Mouse (Mus musculus) midbrain, embryonic 13.5 days (tissue): Measurements from ENCODE around the gene Scgb2a2. TPM values are rescaled to one million over a fixed set of nuclear protein-coding genes. Genes with fewer than 3 reads are reported as not detected.
"Not testable (repeated sequence)": the region's sequence is repeated elsewhere in the genome, so short reads cannot be mapped to it uniquely, and the experiment has no call there.

Experiments
- ATAC-seq: fragments of 200-750 bp; cut with Nextera tagmentation; 2 replicates; pipeline ENCODE4 v1.8.0; 2017; ENCODE audit warnings: mild to moderate bottlenecking, moderate TSS enrichment, moderate library complexity
- H3K27ac ChIP-seq: fragments of 300-500 bp; sonication (generic); 2 replicates; pipeline ENCODE4 v1.5.1; 2015; ENCODE audit warnings: inconsistent platforms, mild to moderate bottlenecking, moderate library complexity
- H3K27me3 ChIP-seq: fragments of 300-500 bp; sonication (generic); 2 replicates; pipeline ENCODE4 v1.6.1; 2015; ENCODE audit warnings: mild to moderate bottlenecking, inconsistent platforms
- H3K36me3 ChIP-seq: fragments of 300-500 bp; sonication (generic); 2 replicates; pipeline ENCODE4 v1.6.1; 2015; ENCODE audit warnings: mild to moderate bottlenecking, inconsistent platforms
- H3K4me1 ChIP-seq: fragments of 300-500 bp; sonication (generic); replicated peaks from 2 replicates; pipeline ENCODE4 v1.6.1; 2015; ENCODE audit warnings: inconsistent platforms
- H3K4me2 ChIP-seq: fragments of 300-500 bp; sonication (generic); replicated peaks from 2 replicates; pipeline ENCODE4 v1.6.1; 2015; ENCODE audit warnings: moderate library complexity, mild to moderate bottlenecking, inconsistent platforms
- H3K4me3 ChIP-seq: fragments of 300-500 bp; sonication (generic); replicated peaks from 2 replicates; pipeline ENCODE4 v1.5.1; 2015; ENCODE audit warnings: mild to moderate bottlenecking, inconsistent platforms
- H3K9ac ChIP-seq: fragments of 300-500 bp; sonication (generic); replicated peaks from 2 replicates; pipeline ENCODE4 v1.6.1; 2015; ENCODE audit warnings: mild to moderate bottlenecking, inconsistent platforms
- H3K9me3 ChIP-seq: fragments of 300-500 bp; sonication (generic); 2 replicates; pipeline ENCODE4 v1.6.1; 2016; ENCODE audit warnings: mild to moderate bottlenecking, inconsistent platforms
- WGBS: fragments of 180-500 bp; shearing (Covaris S2); methylation state at CpG from one replicate; pipeline ENCODE4 v1.1.7; 2015; 5-methylcytosine and 5-hydroxymethylcytosine counted together
- microRNA-seq: library from miRNA; unstranded; fragments of <30 nt; microRNA quantifications from one replicate; pipeline ENCODE4, GENCODE M21; 2016
- polyA plus RNA-seq: library from polyadenylated mRNA; unstranded; fragments of >200 nt; fragmentation: Nextera tagmentation; extraction: Ambion mirVana; gene quantifications from 2 replicates; pipeline ENCODE4 v1.2.1, GENCODE M21; 2015

Gene Scgb2a2
- polyA plus RNA-seq, 1 experiment from 2014 or later: not detected

- under 1% methylated on average over 58 of the region's 58 CpGs for whole genome bisulfite sequencing
- H3K27ac ChIP-seq: peak within 1 kb of the TSS; percentile 89
- H3K4me3 ChIP-seq: peak within 1 kb of the TSS; percentile 77
- peak within 1 kb of the TSS; percentile 80 for H3K9ac ChIP-seq
- H3K9me3 ChIP-seq: no peaks in the 10 kb centered on the region
- peak; percentile 99 for ATAC-seq
- peaks cover 32% of the 10 kb centered on the region for H3K4me1 ChIP-seq
- no peaks in the 10 kb centered on the region for H3K27me3 ChIP-seq
- H3K4me2 ChIP-seq: peak within 1 kb of the TSS; percentile 93
- H3K36me3 ChIP-seq: peaks cover 11% of the 10 kb centered on the region
Observed at GRCm38 (mm10) chr19:9899072-9899779, 51.9 kb downstream of the Scgb2a2 start, which contains the start of gene Incenp. Gene Incenp (minus strand): TSS chr19:9899551.

- 9% methylated on average over 10 of the region's 10 CpGs for WGBS
- H3K27ac ChIP-seq: peak overlapping the region; percentile 89
- peaks cover 32% of the 10 kb centered on the region for H3K4me1 ChIP-seq
- ATAC-seq: peak; percentile 86
- peaks cover 6% of the 10 kb centered on the region for H3K36me3 ChIP-seq
- peak overlapping the region; percentile 57 for H3K9ac ChIP-seq
- no peaks in the 10 kb centered on the region for H3K27me3 ChIP-seq
- no peaks in the 10 kb centered on the region for H3K9me3 ChIP-seq
- peak overlapping the region; percentile 77 for H3K4me3 ChIP-seq
- H3K4me2 ChIP-seq: peak overlapping the region; percentile 93
Observed at GRCm38 (mm10) chr19:9899780-9900146, 52.4 kb downstream of the Scgb2a2 start.

DNA sequence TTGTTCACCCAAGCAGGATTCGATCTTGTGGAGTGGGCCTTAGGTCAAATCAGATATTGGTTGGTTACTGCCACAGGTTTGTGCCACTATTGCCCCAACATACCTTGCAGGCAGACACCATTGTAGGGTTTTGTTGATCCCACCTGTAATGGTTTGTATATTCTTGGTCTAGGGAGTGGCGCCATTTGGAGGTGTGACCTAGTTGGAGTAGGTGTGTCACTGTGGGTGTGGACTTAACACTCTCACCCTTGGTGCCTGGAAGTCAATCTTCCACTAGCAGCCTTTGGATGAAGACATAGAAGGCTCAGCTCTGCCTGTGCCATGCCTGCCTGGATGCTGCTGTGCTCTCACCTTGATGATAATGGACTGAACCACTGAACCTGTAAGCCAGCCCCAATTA is 53.3 kb downstream of the Scgb2a2 start:
- not testable (repeated sequence) for H3K4me3 ChIP-seq, H3K4me2 ChIP-seq, H3K9me3 ChIP-seq, H3K27me3 ChIP-seq, ATAC-seq, H3K27ac ChIP-seq, H3K36me3 ChIP-seq, H3K9ac ChIP-seq
- 92% methylated on average over 2 of the region's 2 CpGs for WGBS
- peaks cover 32% of the 10 kb centered on the region for H3K4me1 ChIP-seq

Small RNAs within 50 kb of the gene (microRNA-seq; reads per million reads assigned to microRNA genes)
- gene Gm22369: not detected

Other genes with a start within 250 kb of the Scgb2a2 start
- 46.6 and 47.1 TPM in 2 replicates for gene Incenp, start 52.0 kb downstream of the Scgb2a2 start, polyA plus RNA-seq
- 1,344 and 1,356 TPM in 2 replicates for gene Fth1, start 133.0 kb downstream of the Scgb2a2 start, polyA plus RNA-seq
- gene Best1, start 154.1 kb downstream of the Scgb2a2 start, polyA plus RNA-seq: 1.8 and 2.0 TPM in 2 replicates
- 21.0 and 21.4 TPM in 2 replicates for gene Rab3il1, start 154.1 kb downstream of the Scgb2a2 start, polyA plus RNA-seq
- gene Fads3, start 194.0 kb downstream of the Scgb2a2 start, polyA plus RNA-seq: 8.7 and 9.1 TPM in 2 replicates